Mouse (Mus musculus): ENCODE measurements at regions not wholly inside any gene's neighbourhood (a gene's known extent, or its start where the extent isn't known, plus 50 kb on each side); places are given as distances from the start of the nearest gene placed in this dataset.

GRCm38 (mm10) chr1:185670029-185670741 is 215.5 kb downstream of the Slc30a10 start:
- Histone ChIP-seq H3K9me3 (no peaks in the 10 kb centered on the region), H3K4me2 (replicated peaks) (no peak overlapping the region), H3K4me3 (no peak overlapping the region), H3K9ac (replicated peaks) (no peak overlapping the region), H3K27ac (replicated peaks) (no peak overlapping the region), H3K4me1 (no peaks in the 10 kb centered on the region; the same call in 1 of the 2 replicates), H3K36me3 (no peaks in the 10 kb centered on the region), H3K27me3 (no peaks in the 10 kb centered on the region)
- no peak for ATAC-seq (ENCODE audit: low FRiP score, low read depth)
- 86% methylated on average over 5 of the region's 5 CpGs for WGBS

GRCm38 (mm10) chr1:185672940-185673339 is 218.3 kb downstream of the Slc30a10 start:
- Histone ChIP-seq H3K36me3 (no peaks in the 10 kb centered on the region), H3K4me3 (no peak overlapping the region), H3K9ac (replicated peaks) (no peak overlapping the region), H3K27me3 (no peaks in the 10 kb centered on the region), H3K27ac (replicated peaks) (no peak overlapping the region), H3K4me2 (replicated peaks) (no peak overlapping the region), H3K4me1 (no peaks in the 10 kb centered on the region; the same call in 1 of the 2 replicates), H3K9me3 (no peaks in the 10 kb centered on the region)
- ATAC-seq (ENCODE audit: low FRiP score, low read depth): no peak
- 65% methylated on average over 3 of the region's 3 CpGs for WGBS

GRCm38 (mm10) chr1:185675674-185676420 is 221.2 kb downstream of the Slc30a10 start:
- no peaks in the 10 kb centered on the region for H3K4me1 ChIP-seq
- no peak overlapping the region for H3K4me2 ChIP-seq (replicated peaks)
- H3K27ac ChIP-seq (replicated peaks): no peak overlapping the region
- H3K4me3 ChIP-seq: no peak overlapping the region
- no peaks in the 10 kb centered on the region for H3K9me3 ChIP-seq
- 87% methylated on average over 11 of the region's 11 CpGs for WGBS
- no peaks in the 10 kb centered on the region for H3K36me3 ChIP-seq
- ATAC-seq (ENCODE audit: low FRiP score, low read depth): no peak
- H3K9ac ChIP-seq (replicated peaks): no peak overlapping the region
- H3K27me3 ChIP-seq: no peaks in the 10 kb centered on the region

- H3K4me2 ChIP-seq (replicated peaks): no peak overlapping the region; the same call in 1 of the 2 replicates
- no peaks in the 10 kb centered on the region for H3K9me3 ChIP-seq
- no peaks in the 10 kb centered on the region for H3K27me3 ChIP-seq
- H3K36me3 ChIP-seq: no peaks in the 10 kb centered on the region
- H3K4me1 ChIP-seq: no peaks in the 10 kb centered on the region
- no peak overlapping the region for H3K9ac ChIP-seq (replicated peaks)
- WGBS: 38% methylated on average over 21 of the region's 21 CpGs
- ATAC-seq (ENCODE audit: low FRiP score, low read depth): 0 out of 2 replicates have a peak, but pooled peaks have one; percentile 41
- no peak overlapping the region for H3K4me3 ChIP-seq
- no peak overlapping the region for H3K27ac ChIP-seq (replicated peaks)
These were observed 227.2 kb downstream of the Slc30a10 start for GRCm38 (mm10) chr1:185681610-185682457.

- H3K27ac ChIP-seq (replicated peaks): no peak overlapping the region
- no peaks in the 10 kb centered on the region for H3K9me3 ChIP-seq
- WGBS: 70% methylated on average over 3 of the region's 3 CpGs
These were observed 227.8 kb downstream of the Slc30a10 start for GRCm38 (mm10) chr1:185682458-185682750.

GRCm38 (mm10) chr1:185684638-185685037 is 230.0 kb downstream of the Slc30a10 start:
- no peak overlapping the region for H3K9ac ChIP-seq (replicated peaks)
- H3K27ac ChIP-seq (replicated peaks): no peak overlapping the region
- no peaks in the 10 kb centered on the region for H3K36me3 ChIP-seq
- H3K4me2 ChIP-seq (replicated peaks): no peak overlapping the region
- 79% methylated on average over 9 of the region's 9 CpGs for WGBS
- no peak overlapping the region for H3K4me3 ChIP-seq
- H3K27me3 ChIP-seq: no peaks in the 10 kb centered on the region
- no peak for ATAC-seq (ENCODE audit: low FRiP score, low read depth)
- H3K9me3 ChIP-seq: no peaks in the 10 kb centered on the region
- H3K4me1 ChIP-seq: no peaks in the 10 kb centered on the region

More at GRCm38 (mm10) chr1:185682458-185682750, 227.8 kb downstream of the Slc30a10 start:
- no peak overlapping the region for H3K4me3 ChIP-seq
- ATAC-seq (ENCODE audit: low FRiP score, low read depth): no peak
- no peaks in the 10 kb centered on the region for H3K36me3 ChIP-seq
- H3K27me3 ChIP-seq: no peaks in the 10 kb centered on the region
- H3K9ac ChIP-seq (replicated peaks): no peak overlapping the region
- no peaks in the 10 kb centered on the region for H3K4me1 ChIP-seq
- H3K4me2 ChIP-seq (replicated peaks): no peak overlapping the region

GRCm38 (mm10) chr1:185688506-185688905 is 233.9 kb downstream of the Slc30a10 start:
- Histone ChIP-seq H3K27me3 (no peaks in the 10 kb centered on the region), H3K36me3 (no peaks in the 10 kb centered on the region), H3K9me3 (no peaks in the 10 kb centered on the region), H3K4me1 (no peaks in the 10 kb centered on the region), H3K4me2 (replicated peaks) (no peak overlapping the region), H3K9ac (replicated peaks) (no peak overlapping the region), H3K27ac (replicated peaks) (no peak overlapping the region), H3K4me3 (no peak overlapping the region)
- ATAC-seq (ENCODE audit: low FRiP score, low read depth): no peak
- WGBS: 88% methylated on average over 10 of the region's 10 CpGs

GRCm38 (mm10) chr1:185695394-185695793 is 240.7 kb downstream of the Slc30a10 start:
- WGBS: 81% methylated on average over 2 of the region's 2 CpGs
- Histone ChIP-seq H3K9ac (replicated peaks) (no peak overlapping the region), H3K27ac (replicated peaks) (no peak overlapping the region), H3K4me3 (no peak overlapping the region), H3K4me1 (no peaks in the 10 kb centered on the region), H3K36me3 (no peaks in the 10 kb centered on the region), H3K9me3 (no peaks in the 10 kb centered on the region), H3K27me3 (no peaks in the 10 kb centered on the region), H3K4me2 (replicated peaks) (no peak overlapping the region)
- ATAC-seq (ENCODE audit: low FRiP score, low read depth): no peak

GRCm38 (mm10) chr1:185699758-185700157 is 245.1 kb downstream of the Slc30a10 start:
- Histone ChIP-seq H3K36me3 (no peaks in the 10 kb centered on the region), H3K27ac (replicated peaks) (no peak overlapping the region), H3K27me3 (no peaks in the 10 kb centered on the region), H3K4me1 (no peaks in the 10 kb centered on the region), H3K4me2 (replicated peaks) (no peak overlapping the region), H3K9ac (replicated peaks) (no peak overlapping the region), H3K4me3 (no peak overlapping the region), H3K9me3 (no peaks in the 10 kb centered on the region)
- no peak for ATAC-seq (ENCODE audit: low FRiP score, low read depth)
- WGBS: 78% methylated on average over 6 of the region's 6 CpGs

GRCm38 (mm10) chr1:185726324-185726723 is 271.7 kb downstream of the Slc30a10 start:
- whole genome bisulfite sequencing: 86% methylated on average over 2 of the region's 2 CpGs

GRCm38 (mm10) chr1:185726811-185727210 is 272.2 kb downstream of the Slc30a10 start:
- Histone ChIP-seq H3K9ac (replicated peaks) (no peak overlapping the region), H3K27me3 (no peaks in the 10 kb centered on the region), H3K4me3 (no peak overlapping the region), H3K27ac (replicated peaks) (no peak overlapping the region), H3K4me1 (peaks cover 3% of the 10 kb centered on the region; the same call in 1 of the 2 replicates), H3K4me2 (replicated peaks) (no peak overlapping the region), H3K9me3 (no peaks in the 10 kb centered on the region), H3K36me3 (no peaks in the 10 kb centered on the region)
- ATAC-seq (ENCODE audit: low FRiP score, low read depth): no peak

More at GRCm38 (mm10) chr1:185726324-185726723, 271.7 kb downstream of the Slc30a10 start:
- H3K9me3 ChIP-seq: no peaks in the 10 kb centered on the region
- H3K4me2 ChIP-seq (replicated peaks): no peak overlapping the region
- H3K4me1 ChIP-seq: peaks cover 3% of the 10 kb centered on the region; the same call in 1 of the 2 replicates
- no peak overlapping the region for H3K27ac ChIP-seq (replicated peaks)
- H3K36me3 ChIP-seq: no peaks in the 10 kb centered on the region
- H3K9ac ChIP-seq (replicated peaks): no peak overlapping the region
- no peak for ATAC-seq (ENCODE audit: low FRiP score, low read depth)
- H3K27me3 ChIP-seq: no peaks in the 10 kb centered on the region
- no peak overlapping the region for H3K4me3 ChIP-seq

- Histone ChIP-seq H3K9me3 (no peaks in the 10 kb centered on the region), H3K27me3 (no peaks in the 10 kb centered on the region), H3K4me1 (peaks cover 3% of the 10 kb centered on the region; the same call in 1 of the 2 replicates), H3K4me3 (no peak overlapping the region), H3K4me2 (replicated peaks) (no peak overlapping the region), H3K9ac (replicated peaks) (no peak overlapping the region), H3K27ac (replicated peaks) (no peak overlapping the region), H3K36me3 (no peaks in the 10 kb centered on the region)
- WGBS: 68% methylated on average over 4 of the region's 4 CpGs
- ATAC-seq (ENCODE audit: low FRiP score, low read depth): no peak
These were observed 273.1 kb downstream of the Slc30a10 start for GRCm38 (mm10) chr1:185727749-185728148.
